Mouse (Mus musculus) small intestine, adult 2 months (tissue): ENCODE results near the gene Ece1.

ENCODE experiments used
- CTCF ChIP-seq: fragments of 200-500 bp; IDR thresholded peaks from 2 replicates; pipeline ENCODE4 v1.5.1; 2012; ENCODE audit warnings: low read depth, mild to moderate bottlenecking, control low read depth, inconsistent platforms, low read length, moderate library complexity, mixed read lengths; ENCODE audit not compliant: insufficient replicate concordance, insufficient read length; ENCODE audit errors: extremely low read depth
- POLR2A ChIP-seq: fragments of 200-500 bp; IDR thresholded peaks from 2 replicates; pipeline ENCODE4 v1.6.1; 2012; ENCODE audit warnings: low read depth, mild to moderate bottlenecking, control low read depth, inconsistent platforms, low read length, moderate library complexity

GRCm38 (mm10) chr4:137927741-137928535 lies 65.9 kb downstream of the Ece1 start:
- no peak for TF ChIP-seq POLR2A
- TF ChIP-seq CTCF = no peak
